Mouse (Mus musculus) induced T-regulatory cell, adult 2 months (primary cell): ENCODE measurements around the gene Tmem116.

Source experiments
- DNase-seq: peaks from one replicate; pipeline ENCODE4 v3.0.0-alpha.2; 2012; ENCODE audit warnings: low read depth

Gene Tmem116

GRCm38 (mm10) chr5:121451644-121452025 lies at the start of gene Tmem116:
Gene Tmem116, plus strand, starts transcription at chr5:121451893.
- DNase-seq = peak; percentile 64

- DNase-seq = no peak
Measured at GRCm38 (mm10) chr5:121407856-121408255, 43.8 kb upstream of the Tmem116 start.

GRCm38 (mm10) chr5:121410975-121411374 lies 40.7 kb upstream of the Tmem116 start:
- DNase-seq = no peak

GRCm38 (mm10) chr5:121420721-121421120 lies 31.0 kb upstream of the Tmem116 start:
- no peak for DNase-seq

- no peak for DNase-seq
Measured at GRCm38 (mm10) chr5:121422787-121423186, 28.9 kb upstream of the Tmem116 start.

- no peak for DNase-seq
Measured at GRCm38 (mm10) chr5:121423297-121423696, 28.4 kb upstream of the Tmem116 start.

GRCm38 (mm10) chr5:121428954-121429353 lies 22.7 kb upstream of the Tmem116 start:
- no peak for DNase-seq

- DNase-seq = no peak
Measured at GRCm38 (mm10) chr5:121438131-121438530, 13.6 kb upstream of the Tmem116 start.

GRCm38 (mm10) chr5:121438756-121439155 lies 12.9 kb upstream of the Tmem116 start:
- DNase-seq = no peak

GRCm38 (mm10) chr5:121443548-121443947 lies 8.1 kb upstream of the Tmem116 start:
- peak; percentile 72 for DNase-seq

GRCm38 (mm10) chr5:121444870-121445269 lies 6.8 kb upstream of the Tmem116 start:
- DNase-seq = no peak

GRCm38 (mm10) chr5:121448450-121448849 lies 3.2 kb upstream of the Tmem116 start:
- peak; percentile 53 for DNase-seq

GRCm38 (mm10) chr5:121449976-121450375 lies 1.7 kb upstream of the Tmem116 start:
- peak; percentile 90 for DNase-seq

GRCm38 (mm10) chr5:121450476-121450875 lies 1.2 kb upstream of the Tmem116 start:
- no peak for DNase-seq

GRCm38 (mm10) chr5:121451203-121451602 lies 490 bp upstream of the Tmem116 start:
- DNase-seq = no peak

GRCm38 (mm10) chr5:121452026-121452869 lies 555 bp downstream of the Tmem116 start, which contains the start of gene Erp29:
Gene Erp29, minus strand, starts transcription at chr5:121452506.
- peak; percentile 98 for DNase-seq

- DNase-seq = no peak
Measured at GRCm38 (mm10) chr5:121452906-121453305, 1.2 kb downstream of the Tmem116 start.

GRCm38 (mm10) chr5:121453743-121454502 lies 2.2 kb downstream of the Tmem116 start:
- no peak for DNase-seq

- DNase-seq = no peak
Measured at GRCm38 (mm10) chr5:121454503-121454782, 2.8 kb downstream of the Tmem116 start.

GRCm38 (mm10) chr5:121455510-121456265 lies 4.0 kb downstream of the Tmem116 start:
- no peak for DNase-seq

- DNase-seq = no peak
Measured at GRCm38 (mm10) chr5:121461339-121462170, 9.9 kb downstream of the Tmem116 start.

GRCm38 (mm10) chr5:121462171-121462502 lies 10.4 kb downstream of the Tmem116 start:
- no peak for DNase-seq
